ENCODE assay signal across 26 mouse cellular contexts in genomic region chr1:160302268-160302667, GRCm38 (mm10).
DNase-seq lines count a peak whose midpoint lies in the region; ATAC-seq and TF ChIP-seq lines count a peak whose summit lies in the region.
"Had no signal": no experiment of that assay in that cellular context is flagged by ENCODE, and none has a peak within 500 bp of the region (broad histone marks: within the 10 kb centered on the region; RNA-seq: fewer than 3 reads in every experiment).

No protein-coding gene starts in this region.

- H3K79me2 ChIP-seq in macrophage (ENCODE audit: inconsistent target) = no peaks in the 10 kb centered on the region

- TF ChIP-seq CTCF in layer of hippocampus, adult 2 months (conservative IDR thresholded peaks at IDR 0.05) = no peak

- no peak overlapping the region for H3K4me2 ChIP-seq in liver, embryonic 12.5 days
- H3K4me2 ChIP-seq: embryonic facial prominence, embryonic 13.5 days; heart, embryonic 15.5 days; kidney, embryonic 15.5 days; midbrain, embryonic 13.5 days; stomach, embryonic 15.5 days had no signal

- no peak overlapping the region for H3K4me3 ChIP-seq in layer of hippocampus, adult 2 months
- H3K4me3 ChIP-seq in liver, embryonic 12.5 days = no peak overlapping the region
- H3K4me3 ChIP-seq in macrophage (ENCODE audit: inconsistent target) = no peak overlapping the region
- H3K4me3 ChIP-seq: embryonic facial prominence, embryonic 13.5 days; heart, embryonic 10.5 days; heart, embryonic 15.5 days; kidney, embryonic 15.5 days; midbrain, embryonic 13.5 days; stomach, embryonic 15.5 days had no signal

- peak; percentile 47; the same call in 1 of the 2 replicates for ATAC-seq in liver, embryonic 12.5 days
- ATAC-seq: activated CD4-positive, CD25-positive, alpha-beta regulatory T cell, adult 4 months; forebrain, postnatal 0 days; hindbrain, embryonic 16.5 days; midbrain, embryonic 13.5 days had no signal

- 10% methylated on average over 1 of the region's 1 CpGs for WGBS in liver, embryonic 12.5 days (ENCODE audit: insufficient replicate concordance)
- 43% methylated on average over 1 of the region's 1 CpGs for WGBS in macrophage (ENCODE audit: missing documents)

- H3K27me3 ChIP-seq in liver, embryonic 12.5 days (replicated peaks) = no peaks in the 10 kb centered on the region
- H3K27me3 ChIP-seq: embryonic facial prominence, embryonic 13.5 days; heart, embryonic 15.5 days; kidney, embryonic 15.5 days; midbrain, embryonic 13.5 days; stomach, embryonic 15.5 days had no signal

- no peak overlapping the region for H3K9ac ChIP-seq in liver, embryonic 12.5 days
- H3K9ac ChIP-seq: embryonic facial prominence, embryonic 13.5 days; forebrain, postnatal 0 days; heart, embryonic 15.5 days; kidney, embryonic 15.5 days; midbrain, embryonic 13.5 days; stomach, embryonic 15.5 days had no signal

- DNase-seq in layer of hippocampus, adult 2 months (ENCODE audit: low spot score in 2 of 2) = no peak
- no peak for DNase-seq in layer of hippocampus, adult 11-12 months (ENCODE audit: low spot score)
- no peak for DNase-seq in kidney, postnatal 14 days
- DNase-seq in heart, adult 18-20 months = no peak
- DNase-seq in cerebellum, postnatal 14 days = no peak
- DNase-seq: adrenal gland, adult 8-10 months; cerebellum, adult 9-10 months; forebrain, postnatal 0 days; gastrocnemius, postnatal 10 days; kidney, adult 18-20 months; kidney, postnatal 36 days; layer of hippocampus, postnatal 36 days; left cerebral cortex, postnatal 4 days; lung, adult 2 months; lung, postnatal 10 days; thymus, postnatal 14 days had no signal

- peak overlapping the region; percentile 32; the same call in 1 of the 2 replicates for H3K27ac ChIP-seq in layer of hippocampus, adult 2 months
- H3K27ac ChIP-seq in liver, embryonic 12.5 days = peak overlapping the region; percentile 59; the same call in 1 of the 2 replicates
- peak overlapping the region; percentile 75 for H3K27ac ChIP-seq in macrophage
- H3K27ac ChIP-seq: embryonic facial prominence, embryonic 13.5 days; heart, embryonic 10.5 days; heart, embryonic 15.5 days; kidney, embryonic 15.5 days; midbrain, embryonic 13.5 days; stomach, embryonic 15.5 days had no signal

- no peaks in the 10 kb centered on the region for H3K9me3 ChIP-seq in liver, embryonic 12.5 days (replicated peaks)
- H3K9me3 ChIP-seq: embryonic facial prominence, embryonic 13.5 days; heart, embryonic 10.5 days; heart, embryonic 15.5 days; kidney, embryonic 15.5 days; midbrain, embryonic 13.5 days; stomach, embryonic 15.5 days had no signal

- peaks cover 86% of the 10 kb centered on the region for H3K4me1 ChIP-seq in liver, embryonic 12.5 days
- H3K4me1 ChIP-seq: embryonic facial prominence, embryonic 13.5 days; kidney, embryonic 15.5 days; midbrain, embryonic 13.5 days had no signal

- H3K36me3 ChIP-seq in liver, embryonic 12.5 days = no peaks in the 10 kb centered on the region
- no peaks in the 10 kb centered on the region for H3K36me3 ChIP-seq in macrophage (ENCODE audit: inconsistent target)
- H3K36me3 ChIP-seq: embryonic facial prominence, embryonic 13.5 days; heart, embryonic 10.5 days; heart, embryonic 15.5 days; kidney, embryonic 15.5 days; midbrain, embryonic 13.5 days; stomach, embryonic 15.5 days had no signal
